Mouse (Mus musculus) hindbrain, embryonic 10.5 days (tissue): Measurements from ENCODE around the gene Dnajc1. TPM values are rescaled to one million over a fixed set of nuclear protein-coding genes. Genes with fewer than 3 reads are reported as not detected.

Source experiments
- DNase-seq: peaks from one replicate; pipeline ENCODE4 v3.0.0-alpha.2; 2017; ENCODE audit warnings: low spot score
- H3K27ac ChIP-seq: fragments of 300-500 bp; sonication (generic); 2 replicates; pipeline ENCODE4 v1.5.1; 2016; ENCODE audit warnings: mild to moderate bottlenecking, moderate library complexity
- H3K27me3 ChIP-seq: fragments of 300-500 bp; sonication (generic); 2 replicates; pipeline ENCODE4 v1.6.1; 2016; ENCODE audit warnings: mild to moderate bottlenecking; ENCODE audit not compliant: poor library complexity, insufficient read depth, severe bottlenecking
- H3K36me3 ChIP-seq: fragments of 300-500 bp; sonication (generic); 2 replicates; pipeline ENCODE4 v1.6.1; 2016; ENCODE audit warnings: mild to moderate bottlenecking, moderate library complexity
- H3K4me1 ChIP-seq: fragments of 300-500 bp; sonication (generic); replicated peaks from 2 replicates; pipeline ENCODE4 v1.6.1; 2016; ENCODE audit warnings: mild to moderate bottlenecking
- H3K4me3 ChIP-seq: fragments of 300-500 bp; sonication (generic); 2 replicates; pipeline ENCODE4 v1.5.1; 2016; ENCODE audit warnings: mild to moderate bottlenecking, moderate library complexity
- H3K9me3 ChIP-seq: fragments of 300-500 bp; sonication (generic); 2 replicates; pipeline ENCODE4 v1.6.1; 2016; ENCODE audit warnings: mild to moderate bottlenecking, moderate library complexity
- WGBS: fragments of 180-500 bp; shearing (Covaris S2); methylation state at CpG from one replicate; pipeline ENCODE4 v1.1.7; 2016; 5-methylcytosine and 5-hydroxymethylcytosine counted together
- polyA plus RNA-seq: library from polyadenylated mRNA; unstranded; fragments of >200 nt; fragmentation: Nextera tagmentation; extraction: Ambion mirVana; gene quantifications from 2 replicates; pipeline ENCODE4 v1.2.1, GENCODE M21; 2016

Gene Dnajc1
- polyA plus RNA-seq, 1 experiment from 2014 or later, result 26.0 TPM

- DNase-seq, result no peak
- Histone ChIP-seq H3K9me3 (no peaks in the 10 kb centered on the region), H3K4me1 (no peaks in the 10 kb centered on the region), H3K36me3 (peaks cover 97% of the 10 kb centered on the region), H3K27me3 (no peaks in the 10 kb centered on the region), H3K4me3 (no peak overlapping the region), H3K27ac (no peak overlapping the region)
- 91% methylated on average over 7 of the region's 7 CpGs for WGBS
Observed at GRCm38 (mm10) chr2:18209211-18209823, 183.3 kb downstream of the Dnajc1 start.

- H3K4me1 ChIP-seq, result no peaks in the 10 kb centered on the region
- H3K27ac ChIP-seq, result no peak overlapping the region
- no peaks in the 10 kb centered on the region for H3K27me3 ChIP-seq
- H3K9me3 ChIP-seq, result no peaks in the 10 kb centered on the region
- H3K4me3 ChIP-seq, result no peak overlapping the region
- H3K36me3 ChIP-seq, result peaks cover 97% of the 10 kb centered on the region
- WGBS, result 85% methylated on average over 6 of the region's 6 CpGs
- no peak for DNase-seq
Observed at GRCm38 (mm10) chr2:18208578-18208977, 184.1 kb downstream of the Dnajc1 start.

- 94% methylated on average over 10 of the region's 10 CpGs for WGBS
- H3K4me1 ChIP-seq, result no peaks in the 10 kb centered on the region
- DNase-seq, result no peak
- H3K36me3 ChIP-seq, result peaks cover 99% of the 10 kb centered on the region
- no peak overlapping the region for H3K4me3 ChIP-seq
- no peaks in the 10 kb centered on the region for H3K9me3 ChIP-seq
- H3K27ac ChIP-seq, result no peak overlapping the region
- H3K27me3 ChIP-seq, result no peaks in the 10 kb centered on the region
Observed at GRCm38 (mm10) chr2:18206811-18207210, 185.8 kb downstream of the Dnajc1 start.

GRCm38 (mm10) chr2:18205118-18205517 is 187.5 kb downstream of the Dnajc1 start:
- Histone ChIP-seq H3K4me1 (no peaks in the 10 kb centered on the region), H3K4me3 (no peak overlapping the region), H3K27me3 (no peaks in the 10 kb centered on the region), H3K27ac (no peak overlapping the region), H3K9me3 (no peaks in the 10 kb centered on the region), H3K36me3 (peaks cover 98% of the 10 kb centered on the region)
- WGBS, result 77% methylated on average over 3 of the region's 3 CpGs
- peak; percentile 59 for DNase-seq

- Histone ChIP-seq H3K9me3 (no peaks in the 10 kb centered on the region), H3K4me1 (no peaks in the 10 kb centered on the region), H3K27me3 (no peaks in the 10 kb centered on the region), H3K4me3 (no peak overlapping the region), H3K27ac (no peak overlapping the region), H3K36me3 (peaks cover 97% of the 10 kb centered on the region)
- no peak for DNase-seq
- WGBS, result 92% methylated on average over 4 of the region's 4 CpGs
Observed at GRCm38 (mm10) chr2:18202923-18203322, 189.7 kb downstream of the Dnajc1 start.

GRCm38 (mm10) chr2:18201820-18202462 is 190.7 kb downstream of the Dnajc1 start:
- H3K27ac ChIP-seq, result no peak overlapping the region
- WGBS, result 92% methylated on average over 1 of the region's 1 CpGs
- H3K4me3 ChIP-seq, result no peak overlapping the region
- H3K4me1 ChIP-seq, result no peaks in the 10 kb centered on the region
- H3K27me3 ChIP-seq, result no peaks in the 10 kb centered on the region
- no peaks in the 10 kb centered on the region for H3K9me3 ChIP-seq
- no peak for DNase-seq
- peaks cover 97% of the 10 kb centered on the region for H3K36me3 ChIP-seq

- Histone ChIP-seq H3K27me3 (no peaks in the 10 kb centered on the region), H3K4me1 (no peaks in the 10 kb centered on the region), H3K4me3 (no peak overlapping the region), H3K27ac (no peak overlapping the region), H3K9me3 (no peaks in the 10 kb centered on the region), H3K36me3 (peaks cover 76% of the 10 kb centered on the region)
- no peak for DNase-seq
- WGBS, result 94% methylated on average over 3 of the region's 3 CpGs
Observed at GRCm38 (mm10) chr2:18195691-18196396, 196.8 kb downstream of the Dnajc1 start.

- H3K4me3 ChIP-seq, result no peak overlapping the region
- 96% methylated on average over 4 of the region's 4 CpGs for WGBS
- no peak for DNase-seq
- peaks cover 75% of the 10 kb centered on the region for H3K36me3 ChIP-seq
- H3K27ac ChIP-seq, result no peak overlapping the region
- H3K27me3 ChIP-seq, result no peaks in the 10 kb centered on the region
- H3K9me3 ChIP-seq, result no peaks in the 10 kb centered on the region
- no peaks in the 10 kb centered on the region for H3K4me1 ChIP-seq
Observed at GRCm38 (mm10) chr2:18195285-18195684, 197.3 kb downstream of the Dnajc1 start.

- Histone ChIP-seq H3K4me1 (no peaks in the 10 kb centered on the region), H3K4me3 (no peak overlapping the region), H3K9me3 (peaks cover 5% of the 10 kb centered on the region; the same call in 1 of the 2 replicates), H3K27me3 (no peaks in the 10 kb centered on the region), H3K27ac (no peak overlapping the region), H3K36me3 (peaks cover 86% of the 10 kb centered on the region)
- WGBS, result 98% methylated on average over 2 of the region's 2 CpGs
- DNase-seq, result no peak
Observed at GRCm38 (mm10) chr2:18188367-18188766, 204.3 kb downstream of the Dnajc1 start.

GRCm38 (mm10) chr2:18183079-18183478 is 209.6 kb downstream of the Dnajc1 start:
- no peak for DNase-seq
- no peaks in the 10 kb centered on the region for H3K9me3 ChIP-seq
- H3K36me3 ChIP-seq, result peaks cover 83% of the 10 kb centered on the region
- H3K27ac ChIP-seq, result no peak overlapping the region
- H3K4me3 ChIP-seq, result no peak overlapping the region
- no peaks in the 10 kb centered on the region for H3K4me1 ChIP-seq
- no peaks in the 10 kb centered on the region for H3K27me3 ChIP-seq

- WGBS, result 94% methylated on average over 3 of the region's 3 CpGs
- Histone ChIP-seq H3K9me3 (no peaks in the 10 kb centered on the region), H3K4me3 (no peak overlapping the region)
Observed at GRCm38 (mm10) chr2:18181631-18182030, 211.0 kb downstream of the Dnajc1 start.

GRCm38 (mm10) chr2:18180323-18180722 is 212.3 kb downstream of the Dnajc1 start:
- H3K4me1 ChIP-seq, result no peaks in the 10 kb centered on the region
- no peak overlapping the region for H3K27ac ChIP-seq
- peaks cover 81% of the 10 kb centered on the region for H3K36me3 ChIP-seq
- over 99% methylated on average over 5 of the region's 5 CpGs for WGBS
- no peak overlapping the region for H3K4me3 ChIP-seq
- H3K27me3 ChIP-seq, result no peaks in the 10 kb centered on the region
- H3K9me3 ChIP-seq, result no peaks in the 10 kb centered on the region
- no peak for DNase-seq

More at GRCm38 (mm10) chr2:18181631-18182030, 211.0 kb downstream of the Dnajc1 start:
- H3K4me1 ChIP-seq, result no peaks in the 10 kb centered on the region
- peaks cover 83% of the 10 kb centered on the region for H3K36me3 ChIP-seq
- H3K27ac ChIP-seq, result no peak overlapping the region
- DNase-seq, result no peak
- no peaks in the 10 kb centered on the region for H3K27me3 ChIP-seq

- Histone ChIP-seq H3K27ac (no peak overlapping the region), H3K9me3 (no peaks in the 10 kb centered on the region), H3K27me3 (no peaks in the 10 kb centered on the region), H3K36me3 (peaks cover 75% of the 10 kb centered on the region), H3K4me3 (no peak overlapping the region), H3K4me1 (no peaks in the 10 kb centered on the region)
- no peak for DNase-seq
- WGBS, result 93% methylated on average over 3 of the region's 3 CpGs
Observed at GRCm38 (mm10) chr2:18176235-18176634, 216.4 kb downstream of the Dnajc1 start.
